Mouse (Mus musculus) neutrophil, adult 5-6 weeks (primary cell): Measurements from ENCODE around the gene Hs2st1. TPM values are rescaled to one million over a fixed set of nuclear protein-coding genes. Genes with fewer than 3 reads are reported as not detected.

ENCODE experiments used
- ATAC-seq: fragments of 151-379, 151-347 bp; 2 replicates; pipeline ENCODE4 v1.8.0; 2017; ENCODE audit warnings: mild to moderate bottlenecking, moderate TSS enrichment; ENCODE audit not compliant: insufficient number of reproducible peaks, poor library complexity, low FRiP score, severe bottlenecking; ENCODE audit errors: extremely low read depth
- total RNA-seq: library from RNA; stranded (forward); fragments of 200-1000 nt; gene quantifications from 2 replicates; pipeline ENCODE4 v1.2.3, GENCODE M21; 2017

The Hs2st1 gene
- total RNA-seq, 1 experiment from 2014 or later = 7.0 TPM

DNA sequence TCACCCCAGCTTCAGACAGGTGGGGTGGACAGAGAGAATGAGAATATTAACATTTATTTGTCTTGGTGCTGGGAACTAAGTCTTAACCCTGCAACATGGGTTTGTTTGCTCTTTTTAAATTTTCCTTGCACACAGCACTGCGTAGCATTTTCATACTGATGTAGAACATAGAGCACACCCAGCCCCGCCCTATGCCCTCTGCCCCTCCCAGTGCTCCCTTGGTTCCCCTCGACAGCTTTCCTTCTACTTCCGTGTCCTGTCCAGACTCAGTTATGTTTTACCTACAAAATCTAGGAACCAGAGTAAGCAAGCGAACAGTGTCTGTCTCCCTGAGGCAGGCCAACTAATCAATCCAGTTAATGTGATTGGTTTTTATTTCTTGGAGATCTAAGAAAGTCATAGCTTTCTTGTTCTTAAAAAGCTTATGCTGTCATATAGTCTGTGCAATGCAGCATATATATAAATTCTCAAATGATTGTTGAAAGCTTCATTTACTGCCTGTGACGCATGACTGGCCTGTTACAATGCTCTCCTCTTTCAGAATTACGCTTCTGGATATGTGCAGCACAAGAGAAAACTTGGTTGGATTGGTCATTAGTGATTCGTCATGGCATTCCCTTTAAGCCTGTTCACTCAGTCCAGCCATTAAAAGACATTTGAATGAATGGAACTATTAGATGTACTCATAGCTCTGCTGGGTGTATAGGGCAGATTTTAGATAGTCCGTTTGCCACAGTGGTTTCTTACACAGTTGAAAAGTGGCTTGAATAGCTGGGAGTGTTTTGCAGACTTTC lies 23.2 kb upstream of the Hs2st1 start:
- ATAC-seq = no peak

DNA sequence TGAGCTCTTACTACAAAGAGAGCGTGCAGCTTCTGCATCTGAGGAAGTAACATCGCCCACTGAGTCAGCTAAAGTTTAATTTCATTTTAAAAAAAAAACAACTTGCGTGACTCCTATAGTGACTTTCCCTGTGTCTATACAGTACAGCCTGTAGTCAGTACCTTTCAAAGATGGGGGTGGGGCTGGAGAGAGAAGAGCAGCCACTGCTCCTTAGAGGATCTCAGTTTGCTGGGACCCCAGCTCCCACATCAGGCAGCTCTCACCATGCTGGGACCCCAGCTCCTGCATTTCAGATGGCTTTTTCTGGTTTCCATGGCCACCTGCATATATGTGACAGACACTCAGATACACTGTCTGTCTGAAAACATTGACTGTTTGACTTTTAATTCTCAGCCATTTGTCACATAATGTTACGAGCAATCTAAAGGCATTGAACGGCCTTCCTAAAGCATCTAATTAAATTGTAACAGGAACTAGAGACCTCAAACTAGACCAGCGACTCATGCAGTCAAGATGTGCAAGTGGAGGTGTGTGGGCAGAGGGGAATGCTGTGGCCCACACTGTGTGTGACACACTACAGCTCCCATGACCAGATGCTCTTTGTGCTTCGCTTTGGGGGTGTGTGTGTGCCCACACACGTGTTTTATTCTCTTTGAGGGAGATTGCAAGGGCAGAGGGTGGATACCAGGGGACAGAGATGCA lies 19.4 kb upstream of the Hs2st1 start:
- ATAC-seq = no peak

DNA sequence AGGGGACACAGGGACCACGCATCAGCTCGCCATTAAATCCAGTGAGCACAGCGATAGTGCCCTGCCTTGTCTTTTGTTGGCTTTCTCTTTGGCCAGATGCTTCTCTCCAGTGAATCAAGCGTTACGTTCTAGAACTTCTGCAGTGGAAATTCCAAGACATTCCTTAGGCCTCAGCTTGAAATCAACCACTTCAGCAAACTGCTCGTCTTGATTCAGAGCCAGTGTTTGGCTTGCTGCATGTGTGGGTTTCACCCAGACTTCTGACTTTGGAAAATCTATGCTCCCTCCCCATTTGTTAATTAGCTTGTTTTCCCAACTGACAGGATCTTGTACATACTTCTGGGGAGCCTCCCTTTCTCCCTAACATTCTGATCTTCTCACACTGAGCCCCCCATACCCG lies 16.8 kb upstream of the Hs2st1 start:
- no peak for ATAC-seq

DNA sequence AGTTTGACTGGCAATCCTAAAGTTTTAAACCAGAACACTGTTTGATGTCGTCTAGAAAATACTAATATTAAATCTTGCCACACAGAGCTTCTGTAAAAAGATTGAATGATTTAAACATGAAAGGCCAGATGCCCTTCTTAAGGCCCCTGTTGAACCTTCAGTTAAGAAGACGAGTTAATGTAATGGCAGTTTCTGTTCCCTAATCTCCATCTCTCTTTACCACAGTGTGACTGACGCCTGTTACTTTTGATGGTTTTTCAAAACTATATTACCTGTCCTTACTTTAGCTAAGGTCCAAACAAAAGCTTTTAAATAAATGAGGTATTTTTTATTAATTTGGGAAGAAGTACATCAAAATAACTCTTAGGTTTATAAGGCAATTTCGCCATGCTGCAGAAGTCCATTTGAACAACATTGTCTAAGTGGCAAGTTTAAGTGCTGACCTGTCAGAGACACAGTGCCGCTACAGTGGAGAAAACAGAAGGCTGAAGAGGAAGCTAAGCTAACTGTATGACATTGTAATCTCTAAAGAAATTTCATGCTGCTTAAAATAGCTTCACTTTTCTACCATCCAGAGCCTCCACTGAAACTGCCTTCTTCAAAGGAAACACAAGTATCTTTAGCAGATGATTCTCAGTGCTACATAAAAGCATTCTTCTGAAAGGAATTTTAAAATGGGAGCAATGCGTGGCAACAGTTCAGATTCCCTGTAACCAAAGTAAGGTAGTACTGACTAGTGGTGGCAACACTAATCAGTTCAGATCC lies 15.0 kb upstream of the Hs2st1 start:
- peak; percentile 77 for ATAC-seq

DNA sequence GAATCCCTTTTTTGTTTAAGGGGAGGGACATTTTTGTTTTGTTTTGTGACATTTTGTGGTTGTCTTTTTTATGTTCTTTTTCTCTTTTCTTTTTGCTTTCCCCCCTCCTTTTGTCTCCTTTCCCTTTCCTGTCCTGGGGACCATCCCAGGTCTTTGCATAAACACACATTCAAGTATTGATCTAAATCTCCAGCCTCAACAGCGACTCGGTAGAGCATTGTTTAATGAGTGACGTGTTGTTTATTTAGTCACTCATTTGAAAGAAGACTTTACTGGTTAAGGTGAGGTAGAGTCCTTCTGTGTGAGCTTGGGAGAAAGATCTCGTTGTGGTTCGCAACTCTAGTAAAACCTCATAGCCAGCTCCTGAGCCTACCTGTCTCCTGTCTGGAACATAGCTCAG lies 13.8 kb upstream of the Hs2st1 start:
- no peak for ATAC-seq

DNA sequence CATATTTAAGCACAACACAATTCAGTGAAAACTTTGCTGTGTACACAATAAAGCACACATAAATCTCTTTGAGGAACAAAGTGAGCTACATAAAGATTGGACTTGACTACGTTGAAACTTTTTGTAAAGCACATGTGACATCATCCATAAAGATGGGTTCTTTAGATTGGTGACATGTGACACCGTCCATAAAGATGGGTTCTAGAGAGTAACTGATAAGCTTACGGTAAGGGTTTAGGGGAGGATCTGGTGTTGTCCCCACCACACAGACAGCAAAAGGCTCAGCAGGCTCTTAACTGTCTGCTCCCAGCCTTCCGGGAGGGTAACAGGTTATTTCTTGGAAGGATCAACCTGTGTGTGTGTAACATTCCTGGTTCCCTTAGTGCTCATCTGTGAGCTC lies 12.3 kb upstream of the Hs2st1 start:
- no peak for ATAC-seq

DNA sequence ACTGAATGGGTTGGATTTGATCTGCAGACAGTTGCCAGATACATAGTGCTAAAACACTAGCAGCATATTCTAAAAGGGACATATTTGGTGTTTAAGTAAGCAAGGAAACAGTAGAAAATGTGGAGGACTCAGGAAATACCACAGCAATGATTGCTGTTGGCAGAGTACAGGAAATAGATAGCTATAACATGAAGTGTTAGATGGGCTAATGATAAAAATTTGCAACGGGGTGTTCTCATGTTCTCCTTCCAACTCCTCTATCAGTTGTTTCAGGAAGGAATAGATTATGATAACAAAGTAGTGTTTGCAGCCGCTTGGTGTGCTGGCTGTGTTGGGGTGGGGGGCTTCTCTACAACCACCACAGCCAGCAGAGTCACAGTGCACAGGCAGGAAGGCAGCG lies 11.9 kb upstream of the Hs2st1 start:
- no peak for ATAC-seq

DNA sequence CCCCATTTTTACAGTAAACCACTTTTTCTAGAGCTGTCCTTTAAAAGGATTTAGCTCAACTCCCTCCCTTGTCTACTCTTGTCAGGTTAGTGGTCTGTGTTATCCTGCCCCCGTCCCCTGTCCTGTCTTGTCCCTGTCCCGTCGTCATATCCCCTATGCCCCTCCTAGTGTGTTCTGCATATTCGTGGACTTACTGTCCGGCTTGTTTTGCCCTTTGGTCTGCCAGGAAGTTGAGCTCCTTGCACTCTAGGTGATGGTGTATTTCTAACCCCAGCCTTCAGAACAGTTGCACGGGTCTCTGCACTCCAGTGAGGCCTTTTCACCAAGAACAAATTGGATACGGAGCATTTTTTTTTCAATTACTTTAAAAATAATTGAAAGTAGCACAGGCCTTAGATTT lies 10.3 kb upstream of the Hs2st1 start:
- no peak for ATAC-seq

DNA sequence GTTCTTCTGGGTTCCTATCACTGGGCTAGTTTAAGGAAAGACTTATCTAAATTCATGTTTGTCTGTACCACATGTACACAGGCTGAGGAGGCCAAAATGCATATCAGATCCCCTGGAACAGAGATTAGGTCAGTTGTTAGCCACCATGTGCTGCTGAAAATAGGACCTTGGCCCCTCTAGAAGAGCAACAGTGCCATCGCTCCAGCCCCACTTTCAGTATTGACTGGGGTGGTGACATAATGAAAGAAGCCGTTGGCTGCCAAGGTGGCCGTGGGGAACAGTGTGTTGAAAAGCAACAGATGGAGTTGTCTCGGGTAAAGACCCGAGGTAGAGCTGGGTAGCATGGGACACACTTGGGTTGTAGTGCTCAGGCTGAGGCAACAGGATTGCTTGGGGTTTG lies 9.8 kb upstream of the Hs2st1 start:
- ATAC-seq = no peak

DNA sequence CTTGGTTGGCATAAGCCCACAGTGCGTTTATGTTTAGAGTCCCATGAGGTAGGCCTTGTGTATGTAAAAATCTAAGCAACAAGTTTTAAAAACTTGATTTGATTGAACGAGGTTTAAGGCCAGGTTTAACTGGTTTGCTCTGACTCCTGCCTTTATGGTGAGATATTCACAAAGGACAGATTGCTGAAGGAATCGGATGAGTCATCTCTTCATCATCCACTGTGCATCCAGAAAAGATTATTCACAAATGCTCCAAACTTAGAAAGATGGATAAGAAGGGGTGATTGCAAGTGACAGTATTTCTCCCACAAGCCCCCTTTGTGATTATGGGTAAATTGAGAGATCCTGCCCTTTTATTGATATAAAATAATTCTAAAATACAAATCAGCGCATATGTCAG lies 8.9 kb upstream of the Hs2st1 start:
- ATAC-seq = no peak

DNA sequence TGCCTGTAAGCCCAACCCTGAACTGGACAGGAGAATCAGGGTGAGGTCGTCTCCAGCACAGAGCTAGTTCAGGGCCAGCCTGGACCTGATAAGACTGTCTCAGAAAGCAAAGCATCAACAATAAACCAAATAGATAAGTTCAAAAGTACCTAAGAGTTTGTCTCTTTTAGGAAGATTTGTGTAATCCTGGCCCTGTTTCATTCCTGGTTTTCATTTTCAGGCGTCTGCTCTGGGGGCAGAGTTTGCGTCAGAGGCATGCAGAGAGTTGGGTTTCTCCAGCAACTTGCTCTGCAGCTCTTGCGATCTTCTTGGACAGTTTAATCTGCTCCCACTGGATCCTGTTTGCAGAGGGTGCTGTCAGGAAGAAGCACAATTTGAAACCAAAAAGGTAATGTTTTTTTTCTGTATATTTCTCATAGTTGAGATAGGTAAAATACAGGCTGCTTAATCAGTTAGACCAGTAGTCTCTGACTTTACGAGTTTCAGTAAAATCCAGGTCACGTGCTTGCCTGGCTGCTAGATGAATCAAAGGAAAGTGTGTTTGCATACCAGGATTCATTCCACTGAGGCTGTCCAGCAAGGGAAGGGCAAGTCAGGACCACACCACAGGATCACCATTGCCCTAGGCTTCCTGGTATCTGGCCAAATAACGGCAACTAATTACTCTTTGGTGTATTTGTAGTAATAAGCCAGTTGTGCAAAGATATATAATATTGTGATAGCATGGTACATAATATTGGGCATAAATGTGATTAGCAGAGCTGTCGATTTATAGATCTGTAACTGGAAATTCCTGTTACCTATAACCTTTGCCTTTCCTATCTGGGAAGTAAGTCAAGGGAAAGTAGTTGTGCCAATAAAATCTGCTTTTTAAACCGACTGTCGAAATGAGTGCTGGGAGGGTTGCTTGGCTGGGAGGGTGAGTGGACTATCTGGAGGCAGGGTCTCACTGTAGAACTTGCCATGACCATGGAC lies 7.7 kb upstream of the Hs2st1 start:
- no peak for ATAC-seq

DNA sequence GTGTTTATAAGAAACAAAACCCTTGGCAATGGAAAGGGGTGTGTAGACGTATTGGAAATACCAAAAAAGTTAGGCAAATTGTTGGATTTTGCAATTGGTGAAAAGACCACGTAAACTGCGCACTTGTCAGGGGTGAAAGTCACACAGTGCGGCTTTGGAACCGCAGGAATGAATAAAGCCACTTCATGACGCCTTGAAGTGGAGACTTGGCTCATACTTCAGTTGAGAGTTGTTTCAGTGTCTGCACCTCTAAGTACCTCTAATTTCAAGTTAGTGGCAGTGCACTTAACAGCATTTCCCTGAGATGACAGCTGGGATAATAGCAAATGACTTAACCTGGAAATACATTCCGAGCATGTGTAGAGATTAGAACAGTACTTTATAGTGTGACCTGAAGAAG lies 4.3 kb upstream of the Hs2st1 start:
- ATAC-seq = no peak

DNA sequence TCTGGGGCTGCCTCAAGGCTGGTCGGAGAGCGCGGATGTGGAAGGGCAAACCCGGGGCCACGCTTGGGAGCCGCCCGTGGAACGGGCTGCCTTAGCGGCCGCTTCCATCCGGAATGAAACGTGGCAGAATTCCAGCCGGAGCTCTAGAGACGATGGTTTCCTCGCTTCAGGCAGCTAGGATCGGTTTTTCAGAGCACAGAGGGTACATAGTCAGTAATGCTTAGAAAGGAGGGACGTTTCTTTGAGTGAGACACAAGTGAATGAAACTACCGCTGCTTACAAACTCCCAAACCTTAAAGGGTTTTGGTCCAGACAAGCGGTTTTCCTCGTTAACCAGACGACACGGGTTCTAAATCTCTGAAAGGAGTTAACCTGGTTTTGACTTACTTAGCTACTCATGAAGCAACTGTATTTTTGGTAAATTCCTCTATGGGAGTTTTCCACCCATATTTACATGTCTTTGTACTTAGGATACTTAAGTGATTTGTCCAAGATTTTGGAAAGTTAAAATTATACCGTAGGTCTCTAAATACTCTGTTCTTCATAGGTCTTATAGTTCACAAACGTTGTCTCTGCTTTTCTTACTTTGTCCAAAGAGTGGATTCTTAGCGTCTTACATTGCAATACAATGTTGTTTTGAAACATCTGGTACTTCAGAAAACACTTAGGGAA lies 971 bp upstream of the Hs2st1 start:
- ATAC-seq = no peak

DNA sequence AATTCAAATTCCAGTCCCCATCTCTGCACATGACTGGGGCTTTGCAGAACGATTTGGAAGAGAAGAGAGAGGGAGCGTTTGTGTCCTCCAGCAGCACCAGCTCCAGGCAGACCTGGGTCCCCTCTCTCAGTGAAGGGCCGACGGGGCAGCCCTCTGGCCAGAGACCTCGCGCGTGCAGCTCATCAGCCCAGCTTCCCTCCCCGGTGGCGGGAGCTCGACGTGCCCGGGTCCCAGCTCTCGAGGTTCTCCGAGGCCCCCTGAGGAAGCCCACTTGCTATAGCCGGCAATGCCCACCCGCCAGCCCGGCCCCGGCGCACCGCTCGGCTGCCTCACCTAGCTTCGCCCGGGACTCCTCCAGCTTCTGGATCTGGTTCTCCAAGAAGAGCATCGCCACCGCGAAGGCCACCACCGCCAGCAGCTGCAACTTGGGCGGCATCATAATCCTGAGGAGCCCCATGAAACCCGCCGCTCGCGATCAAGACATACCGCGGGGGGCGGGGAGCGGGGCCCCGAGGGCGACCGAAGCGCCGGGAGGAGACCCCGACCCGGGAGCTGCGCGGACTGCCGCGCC lies 495 bp downstream of the Hs2st1 start:
- no peak for ATAC-seq

DNA sequence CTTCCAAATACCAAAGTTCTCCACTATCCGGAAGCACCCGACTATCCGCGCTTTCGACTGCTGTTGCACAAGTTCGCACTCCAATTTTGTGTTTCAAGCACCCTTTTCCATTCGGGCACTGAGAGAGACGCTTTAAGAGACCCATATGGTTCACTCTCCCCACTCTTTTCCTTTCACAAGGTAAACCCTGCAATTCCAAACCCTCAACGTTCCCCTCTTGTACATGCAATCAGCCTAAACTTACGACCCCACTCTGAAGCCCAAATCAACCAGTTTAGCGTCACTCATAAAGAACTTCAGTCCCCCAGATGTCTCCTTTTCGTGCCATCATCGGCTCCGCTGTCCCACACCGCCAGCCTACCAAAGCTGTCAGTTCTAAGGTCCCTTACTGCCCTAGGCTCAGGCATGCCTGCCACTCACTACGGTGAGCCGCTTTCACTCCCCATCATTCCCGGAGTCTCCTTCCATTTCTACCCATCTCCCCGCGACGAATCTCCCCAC lies 1.1 kb downstream of the Hs2st1 start:
- no peak for ATAC-seq

DNA sequence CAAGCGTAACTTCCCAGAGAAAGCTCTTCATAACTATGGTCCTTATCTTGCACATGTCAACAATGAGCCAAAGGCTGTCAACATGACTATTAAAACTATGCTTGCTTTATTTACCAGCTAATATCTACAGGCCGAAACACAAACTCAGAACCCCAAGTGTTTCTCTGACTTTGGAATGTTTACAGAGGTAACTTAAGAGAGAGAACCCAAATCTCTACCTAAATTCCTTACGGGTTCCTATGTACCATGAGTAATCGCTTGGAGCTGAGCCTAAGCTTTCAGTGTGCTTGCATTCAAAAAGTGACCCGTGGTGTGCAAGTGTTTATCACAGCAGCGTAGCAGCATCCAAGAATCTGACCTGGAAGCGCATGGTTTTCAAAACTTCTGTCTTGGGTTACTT lies 4.8 kb downstream of the Hs2st1 start:
- ATAC-seq = no peak

DNA sequence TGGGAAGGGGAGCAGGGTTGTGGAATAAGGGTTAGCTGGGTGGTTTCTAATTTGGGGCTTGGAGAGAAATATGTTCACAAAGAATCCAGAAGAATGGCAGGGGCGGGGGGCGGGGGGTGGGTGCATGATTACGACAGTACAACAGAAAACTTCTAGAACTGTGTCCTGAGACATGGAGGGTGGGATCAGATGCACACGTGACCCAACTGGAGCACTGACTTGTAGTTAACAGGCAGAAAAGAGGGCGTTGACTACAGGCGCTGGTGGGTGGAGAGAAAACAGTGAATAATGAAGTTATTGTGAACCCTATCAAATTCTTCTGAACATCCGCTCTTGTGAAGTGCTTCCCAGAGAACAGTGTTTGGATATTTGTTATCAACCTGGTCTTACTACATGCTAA lies 6.1 kb downstream of the Hs2st1 start:
- ATAC-seq = no peak
